Mouse (Mus musculus): Measurements from ENCODE around the gene Scamp5.

GRCm38 (mm10) chr9:57493532-57493931 lies 25.7 kb upstream of the Scamp5 start:
- TF ChIP-seq CTCF (IDR thresholded peaks at IDR 0.05; ENCODE audit: extremely low read depth, insufficient read length, insufficient replicate concordance, low read depth, low read length), result no peak
- no peak for TF ChIP-seq POLR2A (IDR thresholded peaks at IDR 0.05; ENCODE audit: low read depth, low read length)
